Mouse (Mus musculus) hindlimb bud, embryonic 11.5 days (tissue): ENCODE data around the gene Tubg2.
"Not testable (repeated sequence)": the region's sequence is repeated elsewhere in the genome, so short reads cannot be mapped to it uniquely, and the experiment has no call there.

Source experiments
- DNase-seq: peaks from one replicate; pipeline ENCODE4 v3.0.0-alpha.2; 2012; ENCODE audit warnings: low read depth, low spot score; ENCODE audit errors: extremely low spot score

Gene Tubg2

DNA sequence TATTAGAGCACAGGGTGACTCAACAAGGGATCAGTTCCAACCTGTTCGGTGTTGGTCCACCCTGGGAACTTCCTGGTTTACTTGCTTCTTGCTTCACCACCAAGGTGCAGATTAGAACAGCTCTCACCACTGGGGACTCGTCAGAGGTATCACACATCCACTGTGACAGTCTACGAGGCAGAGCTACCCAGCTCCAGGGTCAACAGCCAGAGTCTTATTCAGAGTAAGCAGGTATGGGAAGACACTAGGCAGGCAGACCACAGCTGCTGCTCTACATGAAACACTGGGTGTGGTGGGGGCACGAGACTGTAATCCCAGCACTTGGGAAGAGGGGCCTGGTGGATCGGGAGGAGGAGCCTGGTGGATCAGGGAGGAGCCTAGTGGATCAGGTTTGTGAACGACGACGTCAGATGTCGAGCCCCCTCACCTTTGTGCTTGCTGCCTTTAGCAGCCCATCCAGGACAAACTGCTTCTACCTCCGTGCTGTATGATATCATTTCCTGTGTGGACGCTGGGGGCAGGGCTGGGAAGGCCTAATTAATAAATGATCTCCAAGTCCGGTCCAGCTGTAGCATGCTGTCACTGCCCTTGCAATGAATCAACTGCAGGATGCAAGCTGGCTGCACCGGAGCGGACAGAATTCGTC lies 17.0 kb upstream of the Tubg2 start:
- no peak for DNase-seq

DNA sequence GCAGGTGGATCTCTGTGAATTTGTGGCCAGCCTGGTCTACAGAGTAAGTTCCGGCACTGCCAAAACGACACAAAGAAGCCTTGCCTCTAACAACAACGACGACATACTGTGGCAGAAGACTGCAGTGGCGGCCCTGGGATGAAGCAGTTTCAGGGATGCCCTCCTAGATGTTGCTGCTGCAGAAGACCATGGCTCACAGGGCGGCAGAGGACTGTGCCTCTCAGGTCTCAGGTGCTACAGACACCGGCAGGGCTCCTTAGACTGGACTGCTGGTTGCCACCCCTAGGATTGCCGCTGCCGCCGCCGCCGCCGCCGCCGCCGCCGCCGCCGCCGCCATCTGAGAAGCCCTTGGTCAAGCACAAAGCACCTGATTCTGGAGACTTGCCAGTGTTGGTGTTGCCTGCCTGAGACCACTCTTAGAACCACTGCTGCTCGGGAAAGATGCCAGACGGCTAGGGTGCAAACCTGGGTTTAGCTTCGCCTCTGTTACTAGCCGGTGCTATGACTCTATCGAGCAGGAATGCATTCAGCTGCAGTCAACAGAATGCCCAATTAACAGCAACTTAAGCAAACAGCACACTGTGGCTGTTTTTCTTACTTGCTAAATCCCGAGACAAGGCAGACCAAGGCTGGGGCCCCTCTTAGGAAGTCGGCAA lies 15.4 kb upstream of the Tubg2 start:
- DNase-seq, result no peak

DNA sequence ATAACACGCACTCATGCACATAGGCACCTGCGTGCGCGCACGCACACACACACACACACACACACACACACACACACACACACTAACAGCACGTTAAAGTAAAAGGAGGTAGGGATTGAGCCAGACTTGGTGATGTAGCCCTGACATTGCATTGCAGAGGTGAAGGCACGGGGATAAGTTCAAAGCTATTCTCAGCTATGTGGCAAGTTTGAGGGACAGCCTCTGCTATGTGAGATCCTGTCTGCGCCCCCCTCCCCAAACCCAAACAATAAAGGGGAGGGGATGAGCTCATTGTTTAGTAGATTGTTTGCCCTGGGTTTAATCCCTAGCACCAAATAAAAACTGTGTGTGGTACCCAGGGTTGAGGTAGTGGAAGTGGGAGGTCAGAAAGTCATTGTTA lies 14.6 kb upstream of the Tubg2 start:
- no peak for DNase-seq

DNA sequence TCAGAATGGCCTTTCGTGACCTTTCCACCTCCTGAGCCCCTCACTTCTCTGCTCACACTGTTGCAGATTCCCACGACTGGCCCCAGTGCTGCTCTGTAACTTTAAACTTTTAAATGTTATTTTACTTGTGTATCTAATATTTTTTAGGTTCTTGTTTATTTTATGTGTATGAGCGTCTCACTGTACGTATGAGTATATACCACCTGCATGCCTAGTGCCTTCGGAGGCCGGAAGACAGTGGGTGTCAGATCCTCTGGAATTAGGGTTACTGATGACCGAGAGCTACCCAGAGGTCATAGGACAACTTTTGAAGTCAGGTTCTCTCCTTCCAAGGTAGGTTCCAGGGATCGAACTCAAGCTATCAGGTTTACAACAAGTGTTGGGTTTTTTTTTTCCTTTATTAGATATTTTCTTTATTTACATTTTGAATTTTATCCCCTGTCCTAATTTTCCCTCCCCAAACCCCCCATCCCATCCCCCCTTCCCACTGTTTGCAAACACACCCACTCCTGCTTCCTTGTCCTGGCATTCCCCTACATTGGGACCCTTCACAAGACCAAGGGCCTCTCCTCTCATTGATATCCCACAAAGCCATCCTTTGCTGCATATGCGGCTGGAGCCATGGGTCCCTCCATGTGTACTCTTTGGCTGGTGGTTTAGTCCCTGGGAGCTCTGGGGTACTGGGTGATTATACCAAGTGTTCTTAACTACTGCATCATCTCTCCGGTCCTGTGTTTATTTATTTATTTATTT lies 13.3 kb upstream of the Tubg2 start:
- DNase-seq, result no peak

DNA sequence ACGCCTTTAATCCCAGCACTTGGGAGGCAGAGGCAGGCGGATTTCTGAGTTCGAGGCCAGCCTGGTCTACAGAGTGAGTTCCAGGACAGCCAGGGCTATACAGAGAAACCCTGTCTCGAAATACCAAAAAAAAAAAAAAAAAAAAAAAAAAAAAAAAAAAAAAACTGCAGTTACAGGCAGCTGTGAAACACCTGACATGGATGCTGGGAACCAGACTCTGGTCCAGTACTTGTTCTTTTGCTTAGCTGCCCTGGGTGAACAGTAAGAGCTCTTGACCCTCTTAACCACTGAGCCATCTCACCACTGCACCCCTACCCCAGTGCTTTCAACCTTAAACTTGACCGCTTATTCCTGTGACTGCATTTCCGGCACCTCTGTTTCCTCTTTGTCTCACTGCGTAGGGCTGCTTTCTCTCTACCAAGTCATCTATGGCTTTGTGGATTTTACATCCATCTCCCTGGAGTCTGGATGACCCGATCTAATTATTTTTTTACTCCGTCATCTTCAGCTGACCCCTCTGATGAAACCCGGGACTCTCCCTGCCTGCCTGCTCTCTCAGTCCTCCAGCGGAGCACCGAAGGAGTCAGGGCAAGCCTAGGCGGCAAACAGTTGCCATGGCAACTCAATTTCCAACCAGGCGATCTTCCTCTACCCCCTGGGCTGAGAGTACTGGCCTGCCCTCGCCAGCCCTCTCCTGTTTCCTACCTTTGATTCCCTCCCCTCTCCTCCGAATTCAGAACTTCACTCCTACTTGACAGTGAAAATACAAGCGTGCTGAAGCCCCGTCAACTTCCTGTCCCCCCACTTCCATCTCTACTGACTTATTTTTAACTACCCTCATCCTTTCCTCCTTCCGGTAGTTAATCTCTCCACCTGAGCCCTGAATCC lies 12.1 kb upstream of the Tubg2 start:
- DNase-seq, result no peak

DNA sequence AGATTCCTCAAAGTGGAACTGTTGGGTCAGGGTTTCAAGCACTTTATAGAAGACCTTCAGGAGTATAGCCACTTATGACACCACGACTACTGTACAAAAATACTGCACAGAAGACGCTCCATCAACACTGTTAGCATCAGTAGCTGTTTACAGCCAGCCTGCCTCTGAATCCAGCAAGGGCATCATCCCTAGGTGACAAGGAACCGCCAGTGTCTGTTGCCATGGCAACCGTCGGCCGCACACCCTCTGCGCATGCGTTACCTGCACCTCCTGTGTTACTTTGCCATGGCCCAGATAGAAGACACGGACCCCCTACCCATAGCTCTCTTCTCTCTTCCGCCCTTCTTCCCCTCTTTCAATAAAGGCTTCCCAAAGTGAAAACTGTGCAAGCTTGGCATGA lies 9.3 kb upstream of the Tubg2 start:
- DNase-seq, result no peak

DNA sequence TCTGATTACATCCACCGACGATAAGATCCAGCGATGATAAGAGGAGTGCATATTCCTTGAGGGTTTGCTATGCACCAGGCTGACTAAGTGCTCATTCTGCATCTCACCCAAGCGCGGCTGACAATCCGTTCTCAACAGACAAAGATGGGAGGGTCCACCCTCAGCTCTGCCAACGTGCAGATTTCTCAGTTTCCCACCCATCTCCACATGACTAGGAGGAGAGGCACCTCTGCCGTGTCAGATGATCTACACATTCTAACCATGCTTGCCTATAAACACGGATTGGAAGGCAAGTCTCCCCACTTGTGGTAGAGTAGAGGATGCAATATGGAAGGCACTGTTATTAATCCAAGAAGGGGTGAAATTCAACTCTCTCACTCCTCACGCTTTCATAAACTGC lies 7.0 kb upstream of the Tubg2 start:
- DNase-seq, result no peak

DNA sequence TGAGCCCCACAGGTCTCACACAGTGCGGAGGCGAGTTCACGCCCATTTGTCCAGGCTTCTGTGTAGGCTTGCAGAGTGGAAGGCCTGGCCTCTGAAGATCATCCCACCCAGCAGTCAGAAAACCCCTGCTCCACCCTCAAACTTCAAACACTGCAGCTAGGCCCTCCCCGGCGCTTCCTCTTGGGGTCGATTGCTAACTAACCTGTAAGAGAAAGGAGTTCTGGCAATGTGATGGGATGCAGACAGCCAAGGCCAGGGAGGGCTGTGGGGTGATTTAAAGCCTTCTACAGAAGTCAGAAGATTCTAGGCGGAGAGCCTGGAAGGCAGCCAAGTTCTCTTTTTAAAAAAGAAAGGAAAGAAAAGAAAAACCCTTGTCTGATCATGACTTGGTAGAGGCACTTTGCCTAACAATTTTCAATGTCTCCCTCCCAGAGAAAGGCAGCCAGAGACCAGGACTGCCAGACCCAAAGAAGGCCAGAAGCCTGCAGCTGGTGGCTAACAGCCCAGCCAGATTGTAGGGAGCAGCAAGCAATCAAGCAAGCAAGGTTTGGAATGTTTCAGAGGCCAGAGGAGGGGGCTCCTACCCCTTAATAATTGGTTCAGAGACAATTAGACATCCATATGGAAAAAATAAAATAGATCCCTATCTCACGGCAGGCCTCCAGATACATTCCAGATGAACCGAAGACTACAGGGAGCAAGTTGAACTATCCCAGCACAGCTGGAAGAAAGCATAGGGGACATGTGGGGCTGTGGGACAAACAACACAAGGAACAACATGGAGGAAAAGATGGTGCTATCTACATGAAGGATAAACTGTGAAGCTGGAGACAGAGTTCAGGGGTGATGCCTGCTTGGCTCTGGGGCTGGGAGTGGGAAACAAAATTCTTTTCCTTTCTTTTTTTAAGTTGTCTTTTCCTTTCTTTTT lies 6.3 kb upstream of the Tubg2 start:
- no peak for DNase-seq

DNA sequence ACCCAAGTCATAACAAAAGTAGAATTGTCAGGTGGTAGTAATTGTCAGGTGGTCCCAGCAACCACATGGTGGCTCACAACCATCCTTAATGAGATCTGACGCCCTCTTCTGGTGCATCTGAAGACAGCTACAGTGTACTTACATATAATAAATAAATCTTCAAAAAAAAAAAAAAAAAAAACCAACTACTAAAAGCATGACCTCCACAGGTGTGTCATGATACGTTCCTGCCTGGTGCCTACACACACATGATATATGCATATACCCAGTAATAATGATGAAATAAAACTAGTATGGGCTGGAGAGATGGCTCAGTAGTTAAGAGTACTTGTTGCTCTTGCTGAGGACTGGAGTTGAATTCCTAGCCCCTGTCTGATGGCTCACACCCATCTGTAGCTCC lies 4.6 kb upstream of the Tubg2 start:
- no peak for DNase-seq

DNA sequence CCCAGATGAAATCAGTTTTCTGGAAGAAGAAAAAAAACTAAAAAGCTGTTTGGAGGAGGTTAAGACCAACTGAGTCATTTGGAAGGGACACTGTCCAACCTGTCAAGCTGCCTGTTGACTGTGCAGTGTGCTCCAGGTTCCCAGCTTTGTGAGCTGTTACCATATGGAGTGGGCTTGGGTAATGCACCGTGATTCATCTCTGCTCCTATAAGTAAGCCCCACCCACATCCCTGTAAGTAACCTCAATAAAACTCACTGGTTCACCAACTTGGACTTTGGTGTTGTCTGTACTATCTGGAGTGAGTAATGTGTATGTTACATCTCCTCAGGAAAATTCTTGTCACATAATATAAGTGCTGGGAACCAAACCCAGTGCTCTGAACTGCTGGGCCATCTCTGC lies 2.9 kb upstream of the Tubg2 start:
- DNase-seq, result no peak

DNA sequence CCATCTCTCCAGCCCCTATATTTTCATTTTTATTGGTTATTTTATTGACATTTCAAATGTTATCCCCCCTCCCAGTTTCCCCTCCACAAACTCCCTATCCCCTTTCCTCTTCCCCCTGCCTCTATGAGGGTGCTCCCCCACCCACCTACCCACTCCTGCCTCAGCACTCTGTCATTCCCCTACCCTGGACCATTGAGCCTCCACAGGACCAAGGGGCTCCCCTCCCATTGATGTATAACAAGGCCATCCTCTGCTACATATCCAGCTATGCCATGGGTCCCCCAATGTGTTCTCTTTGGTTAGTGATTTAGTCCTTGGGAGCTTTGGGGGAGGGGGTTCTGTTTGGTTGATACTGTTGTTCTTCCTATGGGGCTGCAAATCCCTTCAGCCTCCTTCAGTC lies 1.1 kb upstream of the Tubg2 start:
- DNase-seq, result no peak

DNA sequence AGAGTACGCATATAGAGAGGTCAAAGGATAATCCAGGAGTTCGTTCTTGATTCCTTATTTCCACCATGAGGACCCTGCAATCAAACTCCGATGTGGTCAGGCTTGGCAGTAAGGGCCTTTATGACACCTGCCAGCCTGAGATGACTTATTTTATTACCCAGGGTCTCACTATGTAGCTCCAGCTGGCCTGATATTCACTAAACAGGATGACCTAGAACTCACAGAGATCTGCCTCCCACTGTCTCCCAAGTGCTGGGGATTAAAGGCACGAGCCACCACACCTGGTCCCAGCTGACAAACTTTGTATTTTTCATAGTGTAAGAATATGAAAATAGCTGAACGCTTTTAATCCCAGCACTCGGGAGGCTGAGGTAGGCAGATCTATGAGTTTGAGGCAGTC lies 556 bp upstream of the Tubg2 start:
- DNase-seq, result no peak

DNA sequence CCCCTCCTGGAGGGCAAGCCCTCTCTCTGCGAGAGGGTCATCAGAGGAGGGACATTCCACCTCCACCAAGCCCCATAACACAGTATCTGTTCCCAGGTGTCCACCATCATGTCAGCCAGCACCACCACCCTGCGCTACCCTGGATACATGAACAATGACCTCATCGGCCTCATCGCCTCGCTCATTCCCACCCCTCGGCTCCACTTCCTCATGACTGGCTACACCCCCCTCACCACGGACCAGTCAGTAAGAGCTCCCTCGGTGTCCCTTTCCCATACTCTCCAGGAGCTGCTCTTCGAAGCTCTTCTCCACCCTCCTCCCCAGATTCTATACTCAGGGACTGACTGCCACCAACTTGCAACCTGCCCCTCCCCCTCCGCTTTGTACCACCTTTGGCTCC lies 4.4 kb downstream of the Tubg2 start:
- not testable (repeated sequence) for DNase-seq

DNA sequence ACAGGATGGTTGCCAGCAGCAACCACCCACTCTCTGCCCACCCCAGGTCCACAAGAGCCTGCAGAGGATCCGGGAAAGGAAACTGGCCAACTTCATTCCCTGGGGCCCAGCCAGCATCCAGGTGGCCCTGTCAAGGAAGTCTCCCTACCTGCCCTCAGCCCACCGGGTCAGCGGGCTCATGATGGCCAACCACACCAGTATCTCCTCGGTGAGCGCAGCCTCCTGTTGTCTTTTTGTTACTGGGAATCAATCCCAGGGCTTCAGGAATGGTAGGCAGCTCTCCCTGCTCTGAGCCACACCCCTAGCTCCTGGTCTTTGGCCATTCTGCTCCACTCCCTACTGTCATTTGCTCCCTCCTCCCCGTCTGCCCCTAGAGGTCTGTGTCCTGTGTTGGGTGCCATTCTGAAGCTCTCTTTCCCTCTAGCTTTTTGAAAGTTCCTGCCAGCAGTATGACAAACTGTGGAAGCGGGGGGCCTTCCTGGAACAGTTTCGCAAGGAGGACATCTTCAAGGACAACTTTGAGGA lies 5.3 kb downstream of the Tubg2 start:
- not testable (repeated sequence) for DNase-seq

DNA sequence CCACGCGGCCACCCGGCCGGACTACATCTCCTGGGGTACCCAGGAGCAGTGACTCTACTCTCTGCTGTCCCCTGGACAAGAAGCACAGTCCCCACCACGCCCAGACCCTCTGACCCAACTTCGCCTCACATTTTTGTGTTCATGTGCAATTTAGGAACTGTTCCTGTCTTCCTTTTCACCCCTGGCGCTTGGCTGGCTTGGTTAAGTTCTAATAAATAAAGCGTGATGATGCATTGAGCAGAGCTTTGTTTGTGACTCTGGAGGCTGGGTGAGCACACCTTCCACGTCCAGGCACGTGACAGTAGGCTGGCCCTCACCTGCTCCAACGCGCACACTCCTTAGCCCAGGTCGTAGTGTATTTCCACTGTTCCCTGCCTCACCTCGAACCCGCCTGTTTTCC lies 5.8 kb downstream of the Tubg2 start:
- no peak for DNase-seq

DNA sequence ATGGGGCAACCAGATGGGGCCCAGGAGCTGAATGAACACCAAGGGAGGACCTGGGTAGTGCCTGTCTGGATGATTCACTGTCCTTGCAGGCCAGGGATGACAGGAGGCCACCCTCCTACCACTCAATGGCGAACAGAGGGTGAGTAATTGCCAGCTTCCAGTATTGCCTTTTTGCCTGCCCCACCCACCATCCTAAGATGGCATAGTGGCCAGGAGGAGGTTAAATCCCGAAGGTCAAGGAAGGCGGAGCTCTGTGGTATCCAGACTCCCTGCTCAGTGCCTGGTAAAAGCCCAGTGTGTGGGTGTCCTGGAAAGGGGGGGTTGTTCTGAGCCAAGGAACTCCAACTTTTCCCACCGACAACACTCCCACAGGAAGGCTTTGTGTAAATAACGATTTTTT lies 6.6 kb downstream of the Tubg2 start:
- no peak for DNase-seq

DNA sequence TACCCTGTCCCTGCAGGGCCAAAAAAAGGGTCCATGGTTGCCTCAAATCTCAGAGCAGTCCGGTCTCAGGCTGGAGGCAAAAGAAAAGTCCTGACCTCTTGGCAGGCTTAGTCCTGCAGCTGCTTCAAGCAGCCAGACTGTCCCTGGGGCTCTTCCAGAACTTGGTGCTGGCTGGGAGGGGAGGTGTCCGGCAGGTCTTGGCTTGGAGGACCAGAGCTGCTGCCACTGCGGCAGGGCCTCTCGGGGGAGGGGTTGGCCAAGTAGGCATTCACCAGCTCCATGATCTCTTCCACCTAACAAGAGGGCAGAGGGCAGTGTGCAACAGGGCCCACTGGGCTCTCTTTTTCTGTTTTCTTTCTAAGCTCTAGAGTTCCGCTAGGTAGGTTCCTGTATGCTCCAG lies 7.1 kb downstream of the Tubg2 start:
- DNase-seq, result no peak

DNA sequence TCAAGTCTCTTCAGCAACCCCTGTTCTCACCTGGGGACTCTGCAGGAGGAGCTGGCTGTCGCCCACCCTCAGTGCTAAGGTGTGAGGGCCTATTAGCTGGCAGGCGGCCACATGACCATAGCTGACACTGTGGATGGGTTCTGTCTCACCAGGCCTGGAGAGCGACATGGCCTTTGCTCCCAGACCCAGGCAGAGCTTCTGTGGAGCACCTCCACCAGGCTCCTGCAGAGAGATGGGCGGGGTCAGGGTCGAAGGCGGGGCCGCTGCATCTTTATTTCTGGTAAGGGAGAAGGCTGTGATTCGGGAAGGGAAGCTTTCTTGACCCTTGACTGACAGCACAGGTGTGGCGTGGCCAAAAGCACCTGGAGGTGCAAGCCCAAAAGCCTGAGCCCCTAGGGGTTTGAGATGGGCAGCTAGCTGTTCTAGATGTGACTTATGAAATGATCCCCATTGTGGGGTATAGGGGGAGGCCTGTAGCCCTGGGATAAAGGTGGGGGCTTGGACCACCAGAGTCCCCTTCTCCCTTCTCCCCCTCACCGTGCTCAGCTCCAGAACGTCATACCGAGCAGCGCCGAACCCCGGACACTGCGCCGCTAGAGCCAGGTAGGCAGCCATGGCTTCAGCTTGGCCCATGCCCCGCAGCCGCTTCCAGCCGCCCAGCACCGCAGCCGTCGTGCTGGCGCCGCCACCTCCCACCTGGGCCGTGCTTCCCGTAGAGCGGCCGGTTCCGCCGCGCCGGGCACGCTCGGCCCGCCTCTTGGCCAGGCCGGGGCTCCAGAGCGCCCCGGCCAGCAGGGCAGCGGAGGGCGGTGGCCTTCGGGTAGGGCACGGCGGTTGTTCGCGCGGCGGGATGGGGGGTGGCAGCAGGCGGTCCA lies 8.0 kb downstream of the Tubg2 start:
- no peak for DNase-seq

DNA sequence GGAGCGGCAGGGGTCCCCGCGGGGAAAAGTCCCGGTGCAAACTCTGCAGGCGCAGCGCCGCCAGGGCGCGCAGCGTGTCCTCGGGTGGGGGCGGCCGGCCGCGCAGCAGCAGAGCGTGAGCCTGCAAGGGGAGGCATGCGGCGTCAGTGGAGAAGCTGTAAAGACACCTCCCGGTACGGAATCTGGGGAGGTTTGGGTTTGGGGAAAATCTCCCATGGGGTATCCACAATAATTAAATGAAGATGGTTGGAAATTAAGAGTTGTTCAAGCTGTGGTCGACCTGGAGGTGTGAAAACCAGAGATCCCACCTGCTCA lies 8.6 kb downstream of the Tubg2 start:
- DNase-seq, result no peak
